Mouse (Mus musculus): ENCODE measurements around the gene Tmem132d.

DNA sequence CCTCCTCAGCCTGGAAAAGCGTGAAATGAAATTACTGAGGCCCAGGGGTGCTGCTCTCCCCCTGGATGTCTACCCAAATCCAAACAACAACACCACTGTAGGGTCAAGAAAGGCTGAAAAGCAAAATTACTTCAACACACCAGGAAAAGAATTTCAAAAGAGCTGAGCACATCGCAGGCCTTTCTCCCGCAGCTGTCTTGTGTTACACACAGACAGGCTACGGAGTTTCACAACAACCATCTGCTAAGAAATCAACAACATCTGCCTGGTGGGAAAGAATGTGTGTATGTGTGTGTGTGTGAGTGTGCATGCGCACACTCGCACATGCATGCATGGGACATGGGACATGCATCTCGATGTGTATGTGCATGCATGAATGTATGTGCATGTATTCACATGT lies 100.1 kb downstream of the Tmem132d start:
- no peak for TF ChIP-seq GATA1 (IDR thresholded peaks at IDR 0.05; ENCODE audit: borderline replicate concordance, low read length)
- no peak for TF ChIP-seq FLI1 (IDR thresholded peaks at IDR 0.05; ENCODE audit: low read length)

Data from megakaryocyte, embryonic 14.5 days (primary cell).